Mouse (Mus musculus): ENCODE data around the gene R3hdm4.

Gene R3hdm4

GRCm38 (mm10) chr10:79927324-79928029 is 6.5 kb upstream of the R3hdm4 start:
- in situ Hi-C loops (cut with MboI; ENCODE audit: unreplicated experiment in 2 of 2), result no loop called here

- in situ Hi-C loops (cut with MboI; ENCODE audit: unreplicated experiment in 2 of 2), result no loop called here
These were observed 5.7 kb upstream of the R3hdm4 start, which contains the start of gene Arid3a for GRCm38 (mm10) chr10:79926491-79927323. Gene Arid3a (plus strand): TSS chr10:79927043.

GRCm38 (mm10) chr10:79925785-79926490 is 4.9 kb upstream of the R3hdm4 start:
- in situ Hi-C loops (cut with MboI; ENCODE audit: unreplicated experiment in 2 of 2), result no loop called here

GRCm38 (mm10) chr10:79924998-79925784 is 4.2 kb upstream of the R3hdm4 start:
- in situ Hi-C loops (cut with MboI; ENCODE audit: unreplicated experiment in 2 of 2), result loop anchor here (5.0 kb wide), 3 partner anchors 32 to 93 kb away; no protein-coding TSS in a partner anchor

- in situ Hi-C loops (cut with MboI; ENCODE audit: unreplicated experiment in 2 of 2), result loop anchor here (5.0 kb wide), 3 partner anchors 36 to 89 kb away; no protein-coding TSS in a partner anchor
These were observed 564 bp upstream of the R3hdm4 start for GRCm38 (mm10) chr10:79921572-79921971.

GRCm38 (mm10) chr10:79920056-79920890 is 735 bp downstream of the R3hdm4 start:
- in situ Hi-C loops (cut with MboI; ENCODE audit: unreplicated experiment in 2 of 2), result loop anchor here (5.0 kb wide), 3 partner anchors 37 to 88 kb away; no protein-coding TSS in a partner anchor

- in situ Hi-C loops (cut with MboI; ENCODE audit: unreplicated experiment in 2 of 2), result no loop called here
These were observed 1.7 kb downstream of the R3hdm4 start for GRCm38 (mm10) chr10:79919251-79919849.

- in situ Hi-C loops (cut with MboI; ENCODE audit: unreplicated experiment in 2 of 2), result no loop called here
These were observed 2.6 kb downstream of the R3hdm4 start for GRCm38 (mm10) chr10:79918231-79919078.

GRCm38 (mm10) chr10:79917532-79918100 is 3.4 kb downstream of the R3hdm4 start:
- in situ Hi-C loops (cut with MboI; ENCODE audit: unreplicated experiment in 2 of 2), result no loop called here

- in situ Hi-C loops (cut with MboI; ENCODE audit: unreplicated experiment in 2 of 2), result no loop called here
These were observed 4.0 kb downstream of the R3hdm4 start, which contains the start of gene Kiss1r for GRCm38 (mm10) chr10:79916808-79917531. Gene Kiss1r (plus strand): TSS chr10:79916971.

- in situ Hi-C loops (cut with MboI; ENCODE audit: unreplicated experiment in 2 of 2), result no loop called here
These were observed 4.9 kb downstream of the R3hdm4 start for GRCm38 (mm10) chr10:79916081-79916480.

GRCm38 (mm10) chr10:79914948-79915596 is 5.9 kb downstream of the R3hdm4 start:
- in situ Hi-C loops (cut with MboI; ENCODE audit: unreplicated experiment in 2 of 2), result no loop called here

GRCm38 (mm10) chr10:79914131-79914947 is 6.7 kb downstream of the R3hdm4 start:
- in situ Hi-C loops (cut with MboI; ENCODE audit: unreplicated experiment in 2 of 2), result no loop called here

GRCm38 (mm10) chr10:79912412-79912811 is 8.6 kb downstream of the R3hdm4 start:
- in situ Hi-C loops (cut with MboI; ENCODE audit: unreplicated experiment in 2 of 2), result no loop called here

- in situ Hi-C loops (cut with MboI; ENCODE audit: unreplicated experiment in 2 of 2), result no loop called here
These were observed 10.5 kb downstream of the R3hdm4 start, which contains the start of gene Gm26602 for GRCm38 (mm10) chr10:79910556-79910955. Gene Gm26602 (plus strand): TSS chr10:79910856.

Data from v-Abl transformed pro-B cells (cell line).